Mouse (Mus musculus) CH12.LX (cell line): Measurements from ENCODE around the gene Dctn5. TPM values are rescaled to one million over a fixed set of nuclear protein-coding genes. Genes with fewer than 3 reads are reported as not detected.

ENCODE experiments used
- DNase-seq: peaks from one replicate; pipeline ENCODE4 v3.0.0-alpha.2; 2013; ENCODE audit errors: extremely low read depth
- H3K27ac ChIP-seq: 2 replicates; pipeline ENCODE4 v1.5.1; 2012; ENCODE audit warnings: low read depth, mild to moderate bottlenecking, control low read depth, moderate library complexity; ENCODE audit not compliant: insufficient read depth
- H3K27me3 ChIP-seq: replicated peaks from 2 replicates; pipeline ENCODE3; 2012; ENCODE audit warnings: inconsistent platforms
- H3K36me3 ChIP-seq, 2 experiments: replicated peaks in 1 of 2; 2 replicates each; pipeline versions ENCODE3 to v1.6.1; 2012; ENCODE audit warnings: inconsistent platforms in 1 of 2, low read length in 1 of 2, mild to moderate bottlenecking in 1 of 2, mixed read lengths in 1 of 2, moderate library complexity in 1 of 2; ENCODE audit not compliant: control insufficient read depth in 1 of 2, insufficient read depth in 1 of 2
- H3K4me1 ChIP-seq, 2 experiments: 2 replicates each; pipeline ENCODE4 v1.6.1; 2012; ENCODE audit warnings: inconsistent platforms in 1 of 2, moderate library complexity in 1 of 2; ENCODE audit not compliant: insufficient read depth in 2 of 2, control insufficient read depth in 1 of 2
- H3K4me2 ChIP-seq: 2 replicates; pipeline ENCODE4 v1.6.1; 2012; ENCODE audit warnings: low read depth, mild to moderate bottlenecking, control low read depth; ENCODE audit not compliant: poor library complexity, insufficient read depth, severe bottlenecking
- H3K4me3 ChIP-seq, 3 experiments: fragments of 150-350 bp in 1 of 3; sonication (generic) in 1 of 3; replicated peaks in 1 of 3; 2 replicates each; pipeline versions ENCODE3 to v1.5.1; 2011 to 2012; ENCODE audit warnings: low read depth in 2 of 3, low read length in 2 of 3, mild to moderate bottlenecking in 2 of 3, moderate library complexity in 2 of 3, control low read depth in 1 of 3, improper control_type of control experiment in 1 of 3, inconsistent platforms in 1 of 3, mixed read lengths in 1 of 3; ENCODE audit not compliant: poor library complexity in 1 of 3
- H3K79me2 ChIP-seq: replicated peaks from 2 replicates; pipeline ENCODE4 v1.6.1; 2012; ENCODE audit warnings: mild to moderate bottlenecking, moderate library complexity; ENCODE audit not compliant: control insufficient read depth, poor library complexity, insufficient read depth, severe bottlenecking; ENCODE audit errors: extremely low read depth
- H3K9ac ChIP-seq: 2 replicates; pipeline ENCODE4 v1.6.1; 2012; ENCODE audit warnings: low read depth, mild to moderate bottlenecking, control low read depth, moderate library complexity; ENCODE audit not compliant: insufficient read depth
- H3K9me3 ChIP-seq: replicated peaks from 2 replicates; pipeline ENCODE3; 2012; ENCODE audit warnings: low read length, inconsistent platforms, mixed read lengths
- BHLHE40 ChIP-seq: IDR thresholded peaks from 2 replicates; pipeline ENCODE4 v1.6.1; 2011; ENCODE audit warnings: mild to moderate bottlenecking, low read depth, low read length, improper control_type of control experiment
- CHD1 ChIP-seq: IDR thresholded peaks from 2 replicates; pipeline ENCODE4 v1.6.1; 2012; ENCODE audit warnings: low read depth, low read length, improper control_type of control experiment, inconsistent platforms
- CHD2 ChIP-seq: IDR thresholded peaks from 2 replicates; pipeline ENCODE4 v1.6.1; 2011; ENCODE audit warnings: low read length, improper control_type of control experiment
- CTCF ChIP-seq, 2 experiments: IDR thresholded peaks in 1 of 2; conservative IDR thresholded peaks in 1 of 2; 2 replicates each; pipeline ENCODE4 v1.5.1; 2011 to 2012; ENCODE audit warnings: low read depth in 2 of 2, low read length in 2 of 2, improper control_type of control experiment in 1 of 2, inconsistent platforms in 1 of 2, mild to moderate bottlenecking in 1 of 2, moderate library complexity in 1 of 2
- E2F4 ChIP-seq: IDR thresholded peaks from 2 replicates; pipeline ENCODE4 v1.6.1; 2011; ENCODE audit warnings: low read depth, low read length, improper control_type of control experiment; ENCODE audit not compliant: insufficient replicate concordance
- ELF1 ChIP-seq: IDR thresholded peaks from 2 replicates; pipeline ENCODE4 v1.6.1; 2014; ENCODE audit warnings: low read depth, mild to moderate bottlenecking, inconsistent platforms, low read length, improper control_type of control experiment
- EP300 ChIP-seq: IDR thresholded peaks from 2 replicates; pipeline ENCODE4 v1.6.1; 2011; ENCODE audit warnings: low read length, improper control_type of control experiment
- ETS1 ChIP-seq: conservative IDR thresholded peaks from 2 replicates; pipeline ENCODE4 v1.6.1; 2012; ENCODE audit warnings: low read depth, mild to moderate bottlenecking, inconsistent platforms, low read length, improper control_type of control experiment, moderate library complexity
- GABPA ChIP-seq: IDR thresholded peaks from 2 replicates; pipeline ENCODE4 v1.6.1; 2012; ENCODE audit warnings: low read depth, low read length, improper control_type of control experiment, inconsistent platforms; ENCODE audit not compliant: insufficient replicate concordance
- HCFC1 ChIP-seq: IDR thresholded peaks from 2 replicates; pipeline ENCODE4 v1.6.1; 2012; ENCODE audit warnings: low read depth, mild to moderate bottlenecking, inconsistent platforms, low read length, improper control_type of control experiment
- IRF4 ChIP-seq: IDR thresholded peaks from 2 replicates; pipeline ENCODE4 v1.6.1; 2014; ENCODE audit warnings: low read depth, mild to moderate bottlenecking, inconsistent platforms, low read length, improper control_type of control experiment
- JUN ChIP-seq: IDR thresholded peaks from 2 replicates; pipeline ENCODE4 v1.6.1; 2011; ENCODE audit warnings: low read depth, mild to moderate bottlenecking, low read length, improper control_type of control experiment, moderate library complexity; ENCODE audit not compliant: insufficient read depth
- JUND ChIP-seq: conservative IDR thresholded peaks from 2 replicates; pipeline ENCODE4 v1.6.1; 2011; ENCODE audit warnings: low read depth, low read length, improper control_type of control experiment
- KAT2A ChIP-seq: IDR thresholded peaks from 2 replicates; pipeline ENCODE4 v1.6.1; 2012; ENCODE audit warnings: low read length, improper control_type of control experiment, inconsistent platforms; ENCODE audit not compliant: insufficient replicate concordance
- MAX ChIP-seq: IDR thresholded peaks from 2 replicates; pipeline ENCODE4 v1.6.1; 2011; ENCODE audit warnings: low read length, improper control_type of control experiment
- MAZ ChIP-seq: IDR thresholded peaks from 2 replicates; pipeline ENCODE4 v1.6.1; 2012; ENCODE audit warnings: low read depth, mild to moderate bottlenecking, inconsistent platforms, low read length, improper control_type of control experiment, moderate library complexity
- MEF2A ChIP-seq: IDR thresholded peaks from 2 replicates; pipeline ENCODE4 v1.6.1; 2014; ENCODE audit warnings: low read depth, mild to moderate bottlenecking, inconsistent platforms, low read length, improper control_type of control experiment, borderline replicate concordance
- MXI1 ChIP-seq: IDR thresholded peaks from 2 replicates; pipeline ENCODE4 v1.6.1; 2011; ENCODE audit warnings: mild to moderate bottlenecking, low read depth, low read length, improper control_type of control experiment
- MYC ChIP-seq: IDR thresholded peaks from 2 replicates; pipeline ENCODE4 v1.6.1; 2011; ENCODE audit warnings: low read depth, mild to moderate bottlenecking, improper control_type of control experiment, low read length
- NELFE ChIP-seq: IDR thresholded peaks from 2 replicates; pipeline ENCODE4 v1.6.1; 2011; ENCODE audit warnings: low read depth, low read length, improper control_type of control experiment
- NRF1 ChIP-seq: IDR thresholded peaks from 2 replicates; pipeline ENCODE4 v1.6.1; 2014; ENCODE audit warnings: low read depth, mild to moderate bottlenecking, inconsistent platforms, low read length, improper control_type of control experiment, moderate library complexity
- PAX5 ChIP-seq: IDR thresholded peaks from 2 replicates; pipeline ENCODE4 v1.6.1; 2012; ENCODE audit warnings: low read length, inconsistent platforms, mixed read lengths
- POLR2AphosphoS2 ChIP-seq: IDR thresholded peaks from 2 replicates; pipeline ENCODE4 v1.6.1; 2011; ENCODE audit warnings: low read depth, low read length, improper control_type of control experiment
- RAD21 ChIP-seq: IDR thresholded peaks from 2 replicates; pipeline ENCODE4 v1.6.1; 2011; ENCODE audit warnings: low read depth, mild to moderate bottlenecking, low read length, improper control_type of control experiment, moderate library complexity
- RCOR1 ChIP-seq: conservative IDR thresholded peaks from 2 replicates; pipeline ENCODE4 v1.6.1; 2012; ENCODE audit warnings: low read depth, mild to moderate bottlenecking, inconsistent platforms, low read length, improper control_type of control experiment
- SIN3A ChIP-seq: IDR thresholded peaks from 2 replicates; pipeline ENCODE4 v1.6.1; 2012; ENCODE audit warnings: low read length, improper control_type of control experiment, inconsistent platforms
- SMC3 ChIP-seq: IDR thresholded peaks from 2 replicates; pipeline ENCODE4 v1.6.1; 2011; ENCODE audit warnings: low read depth, low read length, improper control_type of control experiment
- TBP ChIP-seq: conservative IDR thresholded peaks from 2 replicates; pipeline ENCODE4 v1.6.1; 2011; ENCODE audit warnings: low read depth, low read length, improper control_type of control experiment
- TCF12 ChIP-seq: IDR thresholded peaks from 2 replicates; pipeline ENCODE4 v1.6.1; 2014; ENCODE audit warnings: low read depth, mild to moderate bottlenecking, inconsistent platforms, low read length, improper control_type of control experiment
- UBTF ChIP-seq: IDR thresholded peaks from 2 replicates; pipeline ENCODE4 v1.6.1; 2012; ENCODE audit warnings: low read depth, mild to moderate bottlenecking, inconsistent platforms, low read length, improper control_type of control experiment, moderate library complexity
- USF1 ChIP-seq: IDR thresholded peaks from 2 replicates; pipeline ENCODE4 v1.6.1; 2014; ENCODE audit warnings: low read depth, mild to moderate bottlenecking, inconsistent platforms, low read length, improper control_type of control experiment
- USF2 ChIP-seq: conservative IDR thresholded peaks from 2 replicates; pipeline ENCODE4 v1.6.1; 2011; ENCODE audit warnings: low read depth, low read length, improper control_type of control experiment
- ZNF384 ChIP-seq: IDR thresholded peaks from 2 replicates; pipeline ENCODE4 v1.6.1; 2012; ENCODE audit warnings: low read depth, low read length, improper control_type of control experiment, inconsistent platforms
- dilution Hi-C: fragments of 300-500 bp; cut with MboI; formaldehyde crosslinking; loops from 2 replicates; pipeline ENCODE4 v1.14.3; 2020; ENCODE audit warnings: low sequenced_read_pairs; ENCODE audit not compliant: extremely low pct_unique_long_range_greater_than_20kb, extremely low pct_ligation_motif_present
- in situ Hi-C: fragments of 300-500 bp; cut with MboI; formaldehyde crosslinking; loops from 3 replicates; pipeline ENCODE4 v1.14.3; 2019; ENCODE audit warnings: low sequenced_read_pairs, low pct_ligation_motif_present, low pct_unique_long_range_greater_than_20kb, mixed read lengths
- polyA plus RNA-seq: library from polyadenylated mRNA; unstranded; fragments of >175 nt; gene quantifications from 2 replicates; pipeline ENCODE4 v1.2.1, GENCODE M21; 2012; ENCODE audit warnings: low read depth; ENCODE audit not compliant: insufficient read length
- total RNA-seq, 2 experiments: library from RNA; depleted of rRNA; stranded (reverse); fragments of 300-350 nt in 1 of 2; fragments of >200 nt in 1 of 2; gene quantifications; 2 replicates each; pipeline ENCODE4 v1.2.3; 2012 to 2014

Gene Dctn5
- total and polyA plus RNA-seq, 3 experiments, result 56.5 to 74.7 (median 62.7) TPM

GRCm38 (mm10) chr7:122099222-122099621, 33.6 kb upstream of the Dctn5 start:
- peak; percentile 74 for DNase-seq
- TF ChIP-seq CTCF (conservative IDR thresholded peaks at IDR 0.05 in 1 of 2, IDR thresholded peaks at IDR 0.05 in 1 of 2; ENCODE audit: low read depth in 2 of 2, low read length in 2 of 2), result peak; percentile 88 to 98
- no peak for TF ChIP-seq NRF1
- no peak for TF ChIP-seq CHD2
- no peak for TF ChIP-seq TBP
- no peak for TF ChIP-seq USF2
- no peak for TF ChIP-seq KAT2A
- TF ChIP-seq SMC3, result peak; percentile 47; the same call in 1 of the 2 replicates
- TF ChIP-seq USF1, result no peak
- no peak for TF ChIP-seq NELFE
- TF ChIP-seq POLR2AphosphoS2, result no peak
- TF ChIP-seq MAX, result no peak
- TF ChIP-seq BHLHE40, result no peak
- TF ChIP-seq JUN, result no peak
- no peak for TF ChIP-seq GABPA
- no peak for TF ChIP-seq CHD1
- TF ChIP-seq ETS1, result no peak
- peak; percentile 75 for TF ChIP-seq RAD21
- no peak for TF ChIP-seq EP300
- TF ChIP-seq MYC, result peak; percentile 72; the same call in 1 of the 2 replicates
- no peak for TF ChIP-seq RCOR1
- TF ChIP-seq TCF12, result 0 out of 2 replicates have a peak, but pooled peaks have one; percentile 38
- TF ChIP-seq MEF2A, result no peak
- no peak for TF ChIP-seq ZNF384
- TF ChIP-seq MAZ, result no peak
- no peak for TF ChIP-seq MXI1
- TF ChIP-seq IRF4, result 0 out of 2 replicates have a peak, but pooled peaks have one; percentile 18
- peak; percentile 46; the same call in 1 of the 2 replicates for TF ChIP-seq JUND
- no peak for TF ChIP-seq PAX5
- 0 out of 2 replicates have a peak, but pooled peaks have one; percentile 32 for TF ChIP-seq HCFC1
- peak; percentile 61 for TF ChIP-seq SIN3A
- no peak for TF ChIP-seq E2F4
- TF ChIP-seq UBTF, result no peak
- no peak for TF ChIP-seq ELF1
- in situ Hi-C loops, result loop anchor here (5.0 kb wide), 1 partner anchor 53 kb away; no protein-coding TSS in a partner anchor
- no peak overlapping the region for H3K27ac ChIP-seq
- H3K79me2 ChIP-seq, result peaks cover 55% of the 10 kb centered on the region
- dilution Hi-C loops, result no loop called here
- no peak overlapping the region for H3K9ac ChIP-seq
- peak overlapping the region; percentile 63; the same call in 1 of the 2 replicates for H3K4me2 ChIP-seq
- H3K27me3 ChIP-seq, result no peaks in the 10 kb centered on the region
- no peaks in the 10 kb centered on the region for H3K9me3 ChIP-seq
- no peak overlapping the region for H3K4me3 ChIP-seq
- peaks cover 2 to 20% of the 10 kb centered on the region in 2 experiments; a peak in 3 of 4 replicates for H3K4me1 ChIP-seq
- peaks cover 42 to 52% of the 10 kb centered on the region in 2 experiments for H3K36me3 ChIP-seq
